Mouse (Mus musculus): ENCODE data around the gene Fam229b. TPM values are rescaled to one million over a fixed set of nuclear protein-coding genes. Genes with fewer than 3 reads are reported as not detected.

Fam229b gene
- polyA plus RNA-seq, 1 experiment from 2014 or later, result 36.1 TPM

GRCm38 (mm10) chr10:39142216-39142615, 8.5 kb upstream of the Fam229b start:
- Histone ChIP-seq H3K4me2 (ENCODE audit: low read length) (no peak overlapping the region), H3K9me3 (replicated peaks; ENCODE audit: control insufficient read depth, low read length, poor library complexity, severe bottlenecking) (no peaks in the 10 kb centered on the region), H3K9ac (ENCODE audit: low read depth, low read length) (no peak overlapping the region), H3K4me1 (ENCODE audit: control insufficient read depth, insufficient read depth, low read length) (no peaks in the 10 kb centered on the region), H3K27me3 (ENCODE audit: control insufficient read depth, insufficient read depth, low read depth, low read length) (no peaks in the 10 kb centered on the region), H3K36me3 (ENCODE audit: control insufficient read depth, insufficient read depth, low read length) (peaks cover 32% of the 10 kb centered on the region), H3K4me3 (ENCODE audit: low read depth, low read length) (no peak overlapping the region), H3K27ac (ENCODE audit: low read length) (no peak overlapping the region)
- WGBS, result 86% methylated on average over 12 of the region's 12 CpGs
- ATAC-seq, result no peak

GRCm38 (mm10) chr10:39141401-39141800, 7.7 kb upstream of the Fam229b start:
- no peak overlapping the region for H3K4me3 ChIP-seq (ENCODE audit: low read depth, low read length)
- H3K36me3 ChIP-seq (ENCODE audit: control insufficient read depth, insufficient read depth, low read length), result peaks cover 29% of the 10 kb centered on the region
- H3K4me2 ChIP-seq (ENCODE audit: low read length), result no peak overlapping the region
- no peak for ATAC-seq
- H3K9me3 ChIP-seq (replicated peaks; ENCODE audit: control insufficient read depth, low read length, poor library complexity, severe bottlenecking), result no peaks in the 10 kb centered on the region
- H3K27me3 ChIP-seq (ENCODE audit: control insufficient read depth, insufficient read depth, low read depth, low read length), result no peaks in the 10 kb centered on the region
- H3K9ac ChIP-seq (ENCODE audit: low read depth, low read length), result no peak overlapping the region
- WGBS, result 94% methylated on average over 2 of the region's 2 CpGs
- no peaks in the 10 kb centered on the region for H3K4me1 ChIP-seq (ENCODE audit: control insufficient read depth, insufficient read depth, low read length)
- no peak overlapping the region for H3K27ac ChIP-seq (ENCODE audit: low read length)

- Histone ChIP-seq H3K4me3 (ENCODE audit: low read depth, low read length) (no peak overlapping the region), H3K9me3 (replicated peaks; ENCODE audit: control insufficient read depth, low read length, poor library complexity, severe bottlenecking) (no peaks in the 10 kb centered on the region), H3K36me3 (ENCODE audit: control insufficient read depth, insufficient read depth, low read length) (peaks cover 29% of the 10 kb centered on the region), H3K27ac (ENCODE audit: low read length) (no peak overlapping the region), H3K4me1 (ENCODE audit: control insufficient read depth, insufficient read depth, low read length) (no peaks in the 10 kb centered on the region), H3K4me2 (ENCODE audit: low read length) (no peak overlapping the region), H3K9ac (ENCODE audit: low read depth, low read length) (no peak overlapping the region), H3K27me3 (ENCODE audit: control insufficient read depth, insufficient read depth, low read depth, low read length) (no peaks in the 10 kb centered on the region)
- 87% methylated on average over 14 of the region's 14 CpGs for WGBS
- ATAC-seq, result no peak
Measured at GRCm38 (mm10) chr10:39140843-39141242, 7.1 kb upstream of the Fam229b start.

GRCm38 (mm10) chr10:39138761-39139160, 5.0 kb upstream of the Fam229b start:
- WGBS, result 85% methylated on average over 6 of the region's 6 CpGs
- Histone ChIP-seq H3K9ac (ENCODE audit: low read depth, low read length) (no peak overlapping the region), H3K36me3 (ENCODE audit: control insufficient read depth, insufficient read depth, low read length) (peaks cover 17% of the 10 kb centered on the region), H3K9me3 (replicated peaks; ENCODE audit: control insufficient read depth, low read length, poor library complexity, severe bottlenecking) (no peaks in the 10 kb centered on the region), H3K4me2 (ENCODE audit: low read length) (no peak overlapping the region), H3K4me3 (ENCODE audit: low read depth, low read length) (no peak overlapping the region), H3K4me1 (ENCODE audit: control insufficient read depth, insufficient read depth, low read length) (peaks cover 4% of the 10 kb centered on the region), H3K27ac (ENCODE audit: low read length) (no peak overlapping the region), H3K27me3 (ENCODE audit: control insufficient read depth, insufficient read depth, low read depth, low read length) (no peaks in the 10 kb centered on the region)
- ATAC-seq, result no peak

- no peaks in the 10 kb centered on the region for H3K9me3 ChIP-seq (replicated peaks; ENCODE audit: control insufficient read depth, low read length, poor library complexity, severe bottlenecking)
- H3K4me2 ChIP-seq (ENCODE audit: low read length), result no peak overlapping the region
- H3K4me3 ChIP-seq (ENCODE audit: low read depth, low read length), result no peak overlapping the region
- no peak overlapping the region for H3K27ac ChIP-seq (ENCODE audit: low read length)
- no peaks in the 10 kb centered on the region for H3K27me3 ChIP-seq (ENCODE audit: control insufficient read depth, insufficient read depth, low read depth, low read length)
- peaks cover 17% of the 10 kb centered on the region for H3K36me3 ChIP-seq (ENCODE audit: control insufficient read depth, insufficient read depth, low read length)
- no peak overlapping the region for H3K9ac ChIP-seq (ENCODE audit: low read depth, low read length)
- no peak for ATAC-seq
- WGBS, result 90% methylated on average over 3 of the region's 3 CpGs
- peaks cover 10% of the 10 kb centered on the region for H3K4me1 ChIP-seq (ENCODE audit: control insufficient read depth, insufficient read depth, low read length)
Measured at GRCm38 (mm10) chr10:39137766-39138165, 4.1 kb upstream of the Fam229b start.

- no peaks in the 10 kb centered on the region for H3K9me3 ChIP-seq (replicated peaks; ENCODE audit: control insufficient read depth, low read length, poor library complexity, severe bottlenecking)
- H3K27ac ChIP-seq (ENCODE audit: low read length), result no peak overlapping the region
- H3K36me3 ChIP-seq (ENCODE audit: control insufficient read depth, insufficient read depth, low read length), result no peaks in the 10 kb centered on the region
- H3K4me2 ChIP-seq (ENCODE audit: low read length), result no peak overlapping the region
- H3K9ac ChIP-seq (ENCODE audit: low read depth, low read length), result no peak overlapping the region
- WGBS, result 41% methylated on average over 4 of the region's 4 CpGs
- H3K27me3 ChIP-seq (ENCODE audit: control insufficient read depth, insufficient read depth, low read depth, low read length), result no peaks in the 10 kb centered on the region
- no peak overlapping the region for H3K4me3 ChIP-seq (ENCODE audit: low read depth, low read length)
- ATAC-seq, result peak; percentile 56
- no peaks in the 10 kb centered on the region for H3K4me1 ChIP-seq (ENCODE audit: control insufficient read depth, insufficient read depth, low read length)
Measured at GRCm38 (mm10) chr10:39121412-39121811, 12.3 kb downstream of the Fam229b start.

GRCm38 (mm10) chr10:39109489-39109874, 24.2 kb downstream of the Fam229b start:
- ATAC-seq, result 0 out of 2 replicates have a peak, but pooled peaks have one; percentile 41
- H3K9ac ChIP-seq (ENCODE audit: low read depth, low read length), result no peak overlapping the region
- no peak overlapping the region for H3K4me2 ChIP-seq (ENCODE audit: low read length)
- no peaks in the 10 kb centered on the region for H3K36me3 ChIP-seq (ENCODE audit: control insufficient read depth, insufficient read depth, low read length)
- no peaks in the 10 kb centered on the region; the same call in 1 of the 2 replicates for H3K9me3 ChIP-seq (replicated peaks; ENCODE audit: control insufficient read depth, low read length, poor library complexity, severe bottlenecking)
- 47% methylated on average over 4 of the region's 4 CpGs for WGBS
- no peak overlapping the region for H3K4me3 ChIP-seq (ENCODE audit: low read depth, low read length)
- H3K27me3 ChIP-seq (ENCODE audit: control insufficient read depth, insufficient read depth, low read depth, low read length), result no peaks in the 10 kb centered on the region
- peaks cover 2% of the 10 kb centered on the region; the same call in 1 of the 2 replicates for H3K4me1 ChIP-seq (ENCODE audit: control insufficient read depth, insufficient read depth, low read length)
- peak overlapping the region; percentile 24; the same call in 1 of the 2 replicates for H3K27ac ChIP-seq (ENCODE audit: low read length)

- Histone ChIP-seq H3K9ac (ENCODE audit: low read depth, low read length) (no peak overlapping the region), H3K4me2 (ENCODE audit: low read length) (no peak overlapping the region), H3K9me3 (replicated peaks; ENCODE audit: control insufficient read depth, low read length, poor library complexity, severe bottlenecking) (no peaks in the 10 kb centered on the region; the same call in 1 of the 2 replicates), H3K4me3 (ENCODE audit: low read depth, low read length) (no peak overlapping the region), H3K27ac (ENCODE audit: low read length) (no peak overlapping the region), H3K36me3 (ENCODE audit: control insufficient read depth, insufficient read depth, low read length) (no peaks in the 10 kb centered on the region), H3K4me1 (ENCODE audit: control insufficient read depth, insufficient read depth, low read length) (peaks cover 2% of the 10 kb centered on the region; the same call in 1 of the 2 replicates), H3K27me3 (ENCODE audit: control insufficient read depth, insufficient read depth, low read depth, low read length) (no peaks in the 10 kb centered on the region)
- ATAC-seq, result no peak
- 66% methylated on average over 10 of the region's 10 CpGs for WGBS
Measured at GRCm38 (mm10) chr10:39108837-39109488, 24.8 kb downstream of the Fam229b start.

- no peak overlapping the region for H3K4me2 ChIP-seq (ENCODE audit: low read length)
- H3K4me3 ChIP-seq (ENCODE audit: low read depth, low read length), result no peak overlapping the region
- H3K27me3 ChIP-seq (ENCODE audit: control insufficient read depth, insufficient read depth, low read depth, low read length), result no peaks in the 10 kb centered on the region
- H3K36me3 ChIP-seq (ENCODE audit: control insufficient read depth, insufficient read depth, low read length), result no peaks in the 10 kb centered on the region
- no peaks in the 10 kb centered on the region; the same call in 1 of the 2 replicates for H3K9me3 ChIP-seq (replicated peaks; ENCODE audit: control insufficient read depth, low read length, poor library complexity, severe bottlenecking)
- no peak overlapping the region for H3K27ac ChIP-seq (ENCODE audit: low read length)
- H3K4me1 ChIP-seq (ENCODE audit: control insufficient read depth, insufficient read depth, low read length), result peaks cover 2% of the 10 kb centered on the region; the same call in 1 of the 2 replicates
- no peak for ATAC-seq
- WGBS, result 20% methylated on average over 4 of the region's 4 CpGs
- H3K9ac ChIP-seq (ENCODE audit: low read depth, low read length), result no peak overlapping the region
Measured at GRCm38 (mm10) chr10:39106935-39107334, 26.8 kb downstream of the Fam229b start.
